Mouse (Mus musculus) gastrocnemius, adult 8-10 months (tissue): Measurements from ENCODE around the gene Plekhm2. TPM values are rescaled to one million over a fixed set of nuclear protein-coding genes. Genes with fewer than 3 reads are reported as not detected.

Experiments
- DNase-seq, 2 experiments: peaks; one replicate each; pipeline ENCODE4 v3.0.0; 2022; ENCODE audit warnings: low spot score in 2 of 2
- total RNA-seq, 4 experiments: library from RNA; stranded (reverse); gene quantifications; 2 replicates each; pipeline ENCODE4 v1.2.4; 2022

Gene Plekhm2
- total RNA-seq, 4 experiments from 2014 or later: 25.0 to 32.5 (median 30.2) TPM

- no peak for DNase-seq
These were observed 58.8 kb downstream of the Plekhm2 start, which contains the start of gene Fblim1 for GRCm38 (mm10) chr4:141605861-141606260. Fblim1 (minus strand) TSS chr4:141606096.

GRCm38 (mm10) chr4:141605421-141605820 is 59.3 kb downstream of the Plekhm2 start:
- DNase-seq: no peak

- DNase-seq: no peak
These were observed 60.2 kb downstream of the Plekhm2 start for GRCm38 (mm10) chr4:141604493-141604892.

- DNase-seq: no peak
These were observed 60.8 kb downstream of the Plekhm2 start for GRCm38 (mm10) chr4:141603921-141604320.

GRCm38 (mm10) chr4:141602523-141603223 is 62.0 kb downstream of the Plekhm2 start:
- DNase-seq: no peak

- no peak for DNase-seq
These were observed 63.4 kb downstream of the Plekhm2 start for GRCm38 (mm10) chr4:141601148-141601862.

GRCm38 (mm10) chr4:141600364-141600763 is 64.3 kb downstream of the Plekhm2 start:
- DNase-seq: no peak

- DNase-seq: no peak
These were observed 65.2 kb downstream of the Plekhm2 start for GRCm38 (mm10) chr4:141599251-141600141.

GRCm38 (mm10) chr4:141598894-141599250 is 65.8 kb downstream of the Plekhm2 start:
- DNase-seq: no peak

GRCm38 (mm10) chr4:141598199-141598893 is 66.4 kb downstream of the Plekhm2 start:
- DNase-seq: no peak

GRCm38 (mm10) chr4:141596700-141597328 is 67.9 kb downstream of the Plekhm2 start:
- no peak for DNase-seq

GRCm38 (mm10) chr4:141595605-141596268 is 69.0 kb downstream of the Plekhm2 start:
- no peak for DNase-seq

- no peak for DNase-seq
These were observed 69.6 kb downstream of the Plekhm2 start for GRCm38 (mm10) chr4:141595138-141595537.

GRCm38 (mm10) chr4:141591547-141591946 is 73.2 kb downstream of the Plekhm2 start:
- DNase-seq: no peak

GRCm38 (mm10) chr4:141583919-141584318 is 80.8 kb downstream of the Plekhm2 start:
- no peak for DNase-seq

GRCm38 (mm10) chr4:141581051-141581450 is 83.6 kb downstream of the Plekhm2 start:
- DNase-seq: no peak

- no peak for DNase-seq
These were observed 85.9 kb downstream of the Plekhm2 start for GRCm38 (mm10) chr4:141578833-141579232.

- no peak for DNase-seq
These were observed 87.8 kb downstream of the Plekhm2 start for GRCm38 (mm10) chr4:141576877-141577276.

- no peak for DNase-seq
These were observed 88.3 kb downstream of the Plekhm2 start for GRCm38 (mm10) chr4:141576404-141576803.
